Mouse (Mus musculus) lung, postnatal 0 days (tissue): Measurements from ENCODE around the gene Prr13.

Experiments
- CTCF ChIP-seq: IDR thresholded peaks from 2 replicates; pipeline ENCODE4 v1.5.1; 2016; ENCODE audit warnings: antibody characterized with exemption, mild to moderate bottlenecking
- EP300 ChIP-seq: IDR thresholded peaks from 2 replicates; pipeline ENCODE4 v1.6.1; 2016; ENCODE audit warnings: antibody characterized with exemption, mild to moderate bottlenecking, control low read depth

DNA sequence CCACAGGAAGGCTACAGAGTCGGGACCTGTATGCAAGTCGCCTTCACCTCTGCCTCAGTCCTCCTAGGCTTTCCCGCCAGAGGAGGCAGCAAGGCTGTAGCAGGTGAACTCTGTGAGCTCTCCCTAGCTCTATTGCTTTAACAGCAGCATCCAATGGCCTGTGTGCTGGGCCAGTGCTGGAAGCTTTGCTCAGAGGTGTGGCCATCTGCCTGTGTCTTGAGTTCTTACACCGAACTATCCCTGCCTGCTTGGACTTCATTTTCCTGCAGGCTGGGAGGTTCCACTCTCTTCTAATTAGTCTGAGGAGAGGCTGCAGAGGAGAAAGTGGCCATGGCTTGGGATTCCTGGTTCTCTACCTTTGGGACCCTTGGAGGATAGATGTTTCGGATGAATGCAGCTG, 53.2 kb downstream of the Prr13 start:
- TF ChIP-seq CTCF (no peak), EP300 (no peak)
